In the genomic region with DNA sequence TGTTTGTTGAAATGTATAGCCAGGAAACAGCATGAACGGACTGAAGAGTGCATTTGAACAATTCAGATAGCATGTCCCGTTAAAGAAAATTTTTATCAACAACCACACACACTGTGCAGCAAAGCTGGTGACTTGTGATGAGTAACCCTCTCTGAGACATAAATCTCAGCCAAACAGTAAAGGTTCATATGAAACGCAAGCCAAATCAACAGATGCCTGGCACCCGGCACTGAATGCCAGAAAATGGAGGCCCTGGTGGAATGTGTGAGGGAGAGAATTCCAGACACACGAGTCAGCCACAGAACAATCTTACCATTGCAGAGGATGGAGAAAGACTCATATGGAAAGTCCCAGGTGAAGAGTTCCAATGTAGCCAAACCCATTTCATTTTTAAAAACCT, we compare ENCODE assay signal across 11 mouse cellular contexts.
DNase-seq lines count a peak whose midpoint lies in the region; ATAC-seq and TF ChIP-seq lines count a peak whose summit lies in the region.
"Had no signal": no experiment of that assay in that cellular context is flagged by ENCODE, and none has a peak within 500 bp of the region (broad histone marks: within the 10 kb centered on the region; RNA-seq: fewer than 3 reads in every experiment).

No protein-coding gene starts in this region.

- H3K4me1 ChIP-seq in forebrain, embryonic 14.5 days (ENCODE audit: control insufficient read depth, insufficient read depth, low read length) = no peaks in the 10 kb centered on the region
- no peaks in the 10 kb centered on the region for H3K4me1 ChIP-seq in forebrain, embryonic 12.5 days
- H3K4me1 ChIP-seq: hindbrain, embryonic 15.5 days had no signal

- ATAC-seq in forebrain, embryonic 14.5 days = peak; percentile 42; the same call in 1 of the 2 replicates
- ATAC-seq in forebrain, embryonic 12.5 days (ENCODE audit: low FRiP score) = no peak

- no peak overlapping the region for H3K4me2 ChIP-seq in forebrain, embryonic 14.5 days (ENCODE audit: low read length)
- no peak overlapping the region for H3K4me2 ChIP-seq in forebrain, embryonic 12.5 days
- peak overlapping the region; percentile 65 for H3K4me2 ChIP-seq in myocyte (ENCODE audit: low read depth)
- H3K4me2 ChIP-seq: embryonic facial prominence, embryonic 13.5 days; heart, embryonic 11.5 days; hindbrain, embryonic 15.5 days had no signal

- WGBS in forebrain, embryonic 14.5 days = 81% methylated on average over 5 of the region's 5 CpGs
- 84% methylated on average over 5 of the region's 5 CpGs for WGBS in forebrain, embryonic 12.5 days

- H3K9me3 ChIP-seq in forebrain, embryonic 14.5 days (replicated peaks; ENCODE audit: control insufficient read depth, low read length) = no peaks in the 10 kb centered on the region
- no peaks in the 10 kb centered on the region for H3K9me3 ChIP-seq in forebrain, embryonic 12.5 days
- H3K9me3 ChIP-seq: embryonic facial prominence, embryonic 13.5 days; hindbrain, embryonic 15.5 days had no signal

- DNase-seq in forebrain, embryonic 14.5 days (ENCODE audit: low spot score) = peak; percentile 66
- DNase-seq in cerebellum, adult 18-20 months = peak; percentile 65 to 74
- peak; percentile 78 for DNase-seq in layer of hippocampus, adult 11-12 months (ENCODE audit: low spot score)
- no peak for DNase-seq in embryo, embryonic 10 days (ENCODE audit: low spot score)
- DNase-seq in retina, embryonic 14.5 days (ENCODE audit: low spot score) = no peak
- DNase-seq in lung, postnatal 4 days = no peak

- H3K27ac ChIP-seq in forebrain, embryonic 14.5 days (ENCODE audit: low read depth, low read length) = no peak overlapping the region
- H3K27ac ChIP-seq in forebrain, embryonic 12.5 days = no peak overlapping the region
- H3K27ac ChIP-seq: embryonic facial prominence, embryonic 13.5 days; hindbrain, embryonic 15.5 days had no signal

- H3ac ChIP-seq in myocyte (ENCODE audit: control insufficient read depth, insufficient read length) = no peak overlapping the region

- H3K4me3 ChIP-seq in forebrain, embryonic 14.5 days (ENCODE audit: low read depth, low read length) = no peak overlapping the region
- H3K4me3 ChIP-seq in forebrain, embryonic 12.5 days (replicated peaks) = no peak overlapping the region
- no peak overlapping the region for H3K4me3 ChIP-seq in myocyte
- H3K4me3 ChIP-seq: embryonic facial prominence, embryonic 13.5 days; hindbrain, embryonic 15.5 days had no signal

- TF ChIP-seq POLR2A in myocyte (IDR thresholded peaks at IDR 0.05; ENCODE audit: insufficient read length, low read depth) = no peak

- H3K27me3 ChIP-seq in forebrain, embryonic 14.5 days (replicated peaks; ENCODE audit: control insufficient read depth, insufficient read depth, low read length) = no peaks in the 10 kb centered on the region
- no peaks in the 10 kb centered on the region for H3K27me3 ChIP-seq in forebrain, embryonic 12.5 days
- no peaks in the 10 kb centered on the region for H3K27me3 ChIP-seq in myocyte (ENCODE audit: control insufficient read depth, insufficient read depth, insufficient read length)
- H3K27me3 ChIP-seq: embryonic facial prominence, embryonic 13.5 days; hindbrain, embryonic 15.5 days had no signal

- no peaks in the 10 kb centered on the region for H3K79me2 ChIP-seq in myocyte (ENCODE audit: control insufficient read depth, insufficient read depth)

- no peaks in the 10 kb centered on the region for H3K36me3 ChIP-seq in forebrain, embryonic 14.5 days (ENCODE audit: control insufficient read depth, insufficient read depth, low read length)
- no peaks in the 10 kb centered on the region for H3K36me3 ChIP-seq in forebrain, embryonic 12.5 days (replicated peaks)
- H3K36me3 ChIP-seq in myocyte (ENCODE audit: control insufficient read depth, insufficient read depth) = no peaks in the 10 kb centered on the region
- H3K36me3 ChIP-seq: embryonic facial prominence, embryonic 13.5 days; hindbrain, embryonic 15.5 days had no signal

- no peak overlapping the region for H3K9ac ChIP-seq in forebrain, embryonic 14.5 days (ENCODE audit: low read length)
- no peak overlapping the region for H3K9ac ChIP-seq in forebrain, embryonic 12.5 days
- H3K9ac ChIP-seq: embryonic facial prominence, embryonic 13.5 days; hindbrain, embryonic 15.5 days had no signal

TF ChIP-seq in myocyte, 11 proteins besides CTCF, POLR2A, EP300 and RAD21:
- TF ChIP-seq REST (IDR thresholded peaks at IDR 0.05; ENCODE audit: insufficient read depth, insufficient read length) = no peak
- no peak for TF ChIP-seq MAX (IDR thresholded peaks at IDR 0.05; ENCODE audit: low read depth)
- no peak for TF ChIP-seq TCF3 (IDR thresholded peaks at IDR 0.05; ENCODE audit: insufficient read length, low read depth)
- no peak for TF ChIP-seq USF1 (IDR thresholded peaks at IDR 0.05; ENCODE audit: low read depth)
- peak; percentile 31 for TF ChIP-seq TCF12 (IDR thresholded peaks at IDR 0.05; ENCODE audit: insufficient read depth, poor library complexity, severe bottlenecking)
- no peak for TF ChIP-seq SRF (IDR thresholded peaks at IDR 0.05; ENCODE audit: control insufficient read depth, insufficient read length, low read depth)
- peak; percentile 43; the same call in 1 of the 2 replicates for TF ChIP-seq CEBPB (IDR thresholded peaks at IDR 0.05; ENCODE audit: insufficient read depth, poor library complexity, severe bottlenecking)
- no peak for TF ChIP-seq POLR2AphosphoS2 (IDR thresholded peaks at IDR 0.05; ENCODE audit: insufficient read length, low read depth)
- TF ChIP-seq E2F4 (IDR thresholded peaks at IDR 0.05; ENCODE audit: insufficient read depth) = no peak
- peak in 2 of 3 experiments; percentile 29 to 40 for TF ChIP-seq MYOD1 (IDR thresholded peaks at IDR 0.05; ENCODE audit: control insufficient read depth in 1 of 3, insufficient read length in 2 of 3, low read depth in 2 of 3)
- TF ChIP-seq MYOG (IDR thresholded peaks at IDR 0.05; ENCODE audit: control insufficient read depth in 1 of 3, insufficient read depth in 1 of 3, insufficient read length in 2 of 3, low read depth in 2 of 3) = peak in 1 of 3 experiments; percentile 6

Comparison
In these comparisons a context has a peak if more than half of its experiments do, and no peak if none do; other contexts are left out.
1. DNase-seq: peak in forebrain, embryonic 14.5 days (single experiment), cerebellum, adult 18-20 months (2 of 2) and layer of hippocampus, adult 11-12 months (single experiment); none in embryo, embryonic 10 days (single experiment), retina, embryonic 14.5 days (single experiment) and lung, postnatal 4 days (0 of 2).